Mouse (Mus musculus) left cerebral cortex, adult 11 months (tissue): ENCODE data around the gene Nova2.

Experiments used
- DNase-seq: peaks from one replicate; pipeline ENCODE4 v3.0.0; 2022; ENCODE audit warnings: low spot score

Gene Nova2

GRCm38 (mm10) chr7:18925162-18925938 is at the start of gene Nova2:
Nova2 (plus strand) TSS chr7:18925888.
- DNase-seq, result peak; percentile 97

GRCm38 (mm10) chr7:18878691-18879090 is 47.0 kb upstream of the Nova2 start:
- no peak for DNase-seq

GRCm38 (mm10) chr7:18883991-18884744 is 41.5 kb upstream of the Nova2 start:
- DNase-seq, result no peak

- no peak for DNase-seq
Measured at GRCm38 (mm10) chr7:18884745-18885422, 40.8 kb upstream of the Nova2 start.

- DNase-seq, result no peak
Measured at GRCm38 (mm10) chr7:18886963-18887362, 38.7 kb upstream of the Nova2 start.

GRCm38 (mm10) chr7:18890848-18891247 is 34.8 kb upstream of the Nova2 start:
- DNase-seq, result no peak

- DNase-seq, result peak; percentile 80
Measured at GRCm38 (mm10) chr7:18891872-18892599, 33.7 kb upstream of the Nova2 start.

- no peak for DNase-seq
Measured at GRCm38 (mm10) chr7:18893009-18893408, 32.7 kb upstream of the Nova2 start.

GRCm38 (mm10) chr7:18893651-18894430 is 31.8 kb upstream of the Nova2 start:
- DNase-seq, result no peak

- DNase-seq, result no peak
Measured at GRCm38 (mm10) chr7:18896536-18896935, 29.2 kb upstream of the Nova2 start.

GRCm38 (mm10) chr7:18900513-18900912 is 25.2 kb upstream of the Nova2 start:
- no peak for DNase-seq

GRCm38 (mm10) chr7:18902486-18902885 is 23.2 kb upstream of the Nova2 start:
- no peak for DNase-seq

- DNase-seq, result no peak
Measured at GRCm38 (mm10) chr7:18904971-18905370, 20.7 kb upstream of the Nova2 start.

- no peak for DNase-seq
Measured at GRCm38 (mm10) chr7:18909797-18910196, 15.9 kb upstream of the Nova2 start.

GRCm38 (mm10) chr7:18910241-18910831 is 15.4 kb upstream of the Nova2 start, which contains the start of gene Ccdc61:
Ccdc61 (minus strand) TSS chr7:18910415.
- DNase-seq, result peak; percentile 97

- no peak for DNase-seq
Measured at GRCm38 (mm10) chr7:18916254-18916653, 9.4 kb upstream of the Nova2 start.

GRCm38 (mm10) chr7:18917931-18918330 is 7.8 kb upstream of the Nova2 start:
- DNase-seq, result no peak

- DNase-seq, result peak; percentile 77
Measured at GRCm38 (mm10) chr7:18921069-18921468, 4.6 kb upstream of the Nova2 start.

- peak; percentile 83 for DNase-seq
Measured at GRCm38 (mm10) chr7:18922807-18923206, 2.9 kb upstream of the Nova2 start.

GRCm38 (mm10) chr7:18923267-18923666 is 2.4 kb upstream of the Nova2 start:
- DNase-seq, result peak; percentile 55

GRCm38 (mm10) chr7:18923711-18924191 is 1.9 kb upstream of the Nova2 start:
- DNase-seq, result no peak
